Mouse (Mus musculus): ENCODE data around the gene B4galnt4.

DNA sequence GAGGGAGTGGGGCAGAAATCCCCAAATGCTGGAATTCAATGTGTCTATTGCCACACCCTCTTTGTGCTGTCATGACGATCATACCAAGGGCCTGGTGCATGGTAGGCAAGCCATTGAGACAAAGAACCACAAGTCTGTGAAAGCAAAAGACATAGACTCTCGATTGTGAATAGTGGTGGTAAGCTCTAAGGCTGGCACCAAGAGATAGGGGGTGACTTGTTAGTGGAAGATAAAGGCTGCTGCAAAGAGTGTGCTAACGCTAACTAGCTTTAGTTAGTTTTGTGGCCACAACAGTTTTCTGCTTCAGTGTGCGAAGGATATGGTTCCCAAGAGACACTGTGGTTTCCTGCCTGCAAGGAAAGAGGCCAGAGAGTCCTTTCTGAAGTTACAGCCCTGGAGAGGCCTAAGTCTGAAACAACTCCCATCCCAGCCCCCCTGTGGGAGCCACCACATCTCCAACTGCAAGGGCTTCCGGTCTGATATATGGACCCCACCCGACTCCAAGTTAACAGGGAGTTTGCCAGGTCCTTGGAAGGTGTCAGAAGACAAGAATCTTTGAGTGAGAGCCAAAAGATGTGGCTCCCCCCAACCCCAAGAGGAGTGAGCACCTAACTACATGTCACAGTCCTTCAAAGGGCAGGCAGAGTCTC is 13.8 kb upstream of the B4galnt4 start:
- no peak for TF ChIP-seq CTCF (IDR thresholded peaks at IDR 0.05; ENCODE audit: low read depth)
- peak; percentile 71 for TF ChIP-seq EP300 (IDR thresholded peaks at IDR 0.05; ENCODE audit: low read depth)
